Mouse (Mus musculus) limb, embryonic 15.5 days (tissue): ENCODE measurements around the gene Slc15a2. TPM values are rescaled to one million over a fixed set of nuclear protein-coding genes. Genes with fewer than 3 reads are reported as not detected.

Experiments used
- ATAC-seq: fragments of 200-750 bp; cut with Nextera tagmentation; 2 replicates; pipeline ENCODE4 v1.8.0; 2017; ENCODE audit warnings: low read depth, moderate TSS enrichment; ENCODE audit not compliant: insufficient number of reproducible peaks, low FRiP score, low TSS enrichment
- H3K27ac ChIP-seq: fragments of 300-500 bp; sonication (generic); 2 replicates; pipeline ENCODE4 v1.5.1; 2015; ENCODE audit warnings: moderate library complexity, mild to moderate bottlenecking, inconsistent platforms
- H3K27me3 ChIP-seq: fragments of 300-500 bp; sonication (generic); 2 replicates; pipeline ENCODE4 v1.6.1; 2015; ENCODE audit warnings: inconsistent platforms
- H3K36me3 ChIP-seq: fragments of 300-500 bp; sonication (generic); 2 replicates; pipeline ENCODE4 v1.6.1; 2015; ENCODE audit warnings: inconsistent platforms
- H3K4me1 ChIP-seq: fragments of 300-500 bp; sonication (generic); 2 replicates; pipeline ENCODE4 v1.6.1; 2015; ENCODE audit warnings: inconsistent platforms
- H3K4me2 ChIP-seq: fragments of 300-500 bp; sonication (generic); 2 replicates; pipeline ENCODE4 v1.6.1; 2015; ENCODE audit warnings: mild to moderate bottlenecking, inconsistent platforms
- H3K4me3 ChIP-seq: fragments of 300-500 bp; sonication (generic); 2 replicates; pipeline ENCODE4 v1.5.1; 2015; ENCODE audit warnings: mild to moderate bottlenecking, inconsistent platforms
- H3K9ac ChIP-seq: fragments of 300-500 bp; sonication (generic); 2 replicates; pipeline ENCODE4 v1.6.1; 2015; ENCODE audit warnings: inconsistent platforms
- H3K9me3 ChIP-seq: fragments of 300-500 bp; sonication (generic); 2 replicates; pipeline ENCODE4 v1.6.1; 2016; ENCODE audit warnings: inconsistent platforms
- WGBS: fragments of 180-500 bp; shearing (Covaris S2); methylation state at CpG from one replicate; pipeline ENCODE4 v1.1.7; 2015; 5-methylcytosine and 5-hydroxymethylcytosine counted together
- microRNA-seq: library from miRNA; unstranded; fragments of <30 nt; microRNA quantifications from one replicate; pipeline ENCODE4, GENCODE M21; 2016
- polyA plus RNA-seq: library from polyadenylated mRNA; unstranded; fragments of >200 nt; fragmentation: Nextera tagmentation; extraction: Ambion mirVana; gene quantifications from 2 replicates; pipeline ENCODE4 v1.2.1, GENCODE M21; 2015

The Slc15a2 gene
- polyA plus RNA-seq, 1 experiment from 2014 or later: 4.9 TPM

GRCm38 (mm10) chr16:36711760-36712159, 73.0 kb downstream of the Slc15a2 start:
- no peak for ATAC-seq
- Histone ChIP-seq H3K4me1 (no peaks in the 10 kb centered on the region), H3K27ac (no peak overlapping the region), H3K4me3 (no peak overlapping the region), H3K36me3 (no peaks in the 10 kb centered on the region), H3K9me3 (no peaks in the 10 kb centered on the region), H3K27me3 (no peaks in the 10 kb centered on the region), H3K4me2 (no peak overlapping the region), H3K9ac (no peak overlapping the region)
- WGBS: 89% methylated on average over 12 of the region's 12 CpGs

GRCm38 (mm10) chr16:36710794-36711193, 74.0 kb downstream of the Slc15a2 start:
- 89% methylated on average over 2 of the region's 2 CpGs for WGBS
- Histone ChIP-seq H3K4me1 (no peaks in the 10 kb centered on the region), H3K27me3 (no peaks in the 10 kb centered on the region), H3K27ac (no peak overlapping the region), H3K9ac (no peak overlapping the region), H3K4me2 (no peak overlapping the region), H3K9me3 (no peaks in the 10 kb centered on the region), H3K4me3 (no peak overlapping the region), H3K36me3 (no peaks in the 10 kb centered on the region)
- no peak for ATAC-seq

DNA sequence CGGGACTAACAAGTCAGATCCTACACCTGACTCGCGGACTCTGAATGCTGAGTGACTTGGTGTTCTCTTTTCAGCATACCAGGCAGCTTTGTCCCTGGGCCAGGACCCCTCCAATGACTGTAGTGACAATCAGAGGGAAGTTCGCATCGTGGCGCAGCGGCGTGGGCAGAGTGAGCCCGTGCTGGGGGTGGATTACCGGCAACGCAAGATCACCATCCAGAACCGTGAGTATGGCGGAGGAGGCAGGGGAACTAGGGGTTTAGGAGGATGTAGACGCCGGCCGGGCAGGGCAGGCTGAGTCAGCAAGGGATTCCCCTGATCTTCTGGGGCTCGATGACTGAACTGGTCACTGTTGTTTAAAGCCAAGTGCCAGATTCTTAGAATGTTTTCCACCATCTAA, 75.4 kb downstream of the Slc15a2 start:
- no peak for ATAC-seq
- WGBS: 89% methylated on average over 17 of the region's 17 CpGs
- H3K4me3 ChIP-seq: no peak overlapping the region
- no peaks in the 10 kb centered on the region for H3K4me1 ChIP-seq
- H3K9me3 ChIP-seq: no peaks in the 10 kb centered on the region
- no peak overlapping the region for H3K27ac ChIP-seq
- no peaks in the 10 kb centered on the region for H3K27me3 ChIP-seq
- H3K9ac ChIP-seq: no peak overlapping the region
- H3K4me2 ChIP-seq: no peak overlapping the region
- no peaks in the 10 kb centered on the region for H3K36me3 ChIP-seq

DNA sequence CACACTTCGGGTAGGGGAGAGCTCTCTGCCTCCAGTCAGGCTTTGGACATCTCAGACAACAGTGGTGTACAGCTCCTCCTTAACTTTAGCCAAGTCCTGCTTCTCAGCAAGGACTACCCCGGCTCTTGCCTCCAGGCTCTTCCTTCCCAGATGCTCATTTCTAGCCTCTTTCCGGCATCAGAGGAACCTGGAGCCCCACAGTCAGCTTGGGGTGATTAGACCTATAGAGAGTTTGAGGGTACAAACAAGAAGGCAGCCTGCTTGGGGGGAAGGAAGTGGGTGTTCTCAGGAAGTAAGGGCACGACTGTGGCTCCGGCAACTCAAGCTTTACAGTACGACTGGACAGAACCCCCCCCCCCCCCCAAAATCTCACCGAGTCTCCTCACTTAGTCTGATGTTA, 76.0 kb downstream of the Slc15a2 start:
- ATAC-seq: no peak
- H3K9me3 ChIP-seq: no peaks in the 10 kb centered on the region
- no peak overlapping the region for H3K4me2 ChIP-seq
- H3K4me1 ChIP-seq: no peaks in the 10 kb centered on the region
- 71% methylated on average over 7 of the region's 7 CpGs for WGBS
- H3K9ac ChIP-seq: no peak overlapping the region
- no peak overlapping the region for H3K27ac ChIP-seq
- H3K36me3 ChIP-seq: no peaks in the 10 kb centered on the region
- no peak overlapping the region for H3K4me3 ChIP-seq
- H3K27me3 ChIP-seq: no peaks in the 10 kb centered on the region

DNA sequence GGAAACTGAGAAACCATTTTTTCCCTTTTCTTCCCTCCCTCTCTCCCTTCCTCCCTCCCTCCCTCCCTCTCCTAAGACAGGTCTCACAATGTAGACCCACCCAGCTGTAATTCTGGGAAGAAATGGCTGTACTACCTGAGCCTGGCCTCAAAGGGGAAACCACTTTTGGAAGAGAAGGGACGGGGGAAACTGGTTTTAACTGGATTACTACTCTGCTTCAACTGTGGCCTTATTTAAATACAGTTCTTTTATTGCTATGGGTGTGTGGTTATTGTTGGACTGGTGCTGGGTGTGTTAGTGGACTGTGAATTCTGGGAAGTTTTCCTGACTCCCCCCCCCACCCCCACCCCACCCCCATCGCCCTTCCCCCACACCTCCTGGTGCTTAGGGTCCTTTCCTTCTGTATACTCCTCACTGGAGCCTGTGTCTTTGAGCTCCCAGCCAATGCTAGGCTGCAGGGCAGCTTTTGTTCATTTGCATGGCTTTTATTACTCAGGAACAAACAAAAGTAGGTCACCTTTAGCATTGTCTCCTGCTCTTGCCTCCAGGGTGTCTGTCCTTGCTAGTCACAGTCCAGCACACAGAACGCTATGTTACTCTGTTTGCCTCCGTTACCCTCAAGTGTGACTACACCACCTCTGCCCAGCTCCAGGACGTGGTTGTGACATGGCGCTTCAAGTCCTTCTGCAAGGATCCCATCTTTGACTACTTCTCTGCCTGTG, 76.9 kb downstream of the Slc15a2 start:
- Histone ChIP-seq H3K4me2 (no peak overlapping the region), H3K4me1 (no peaks in the 10 kb centered on the region), H3K9ac (no peak overlapping the region), H3K27me3 (no peaks in the 10 kb centered on the region), H3K4me3 (no peak overlapping the region), H3K36me3 (no peaks in the 10 kb centered on the region), H3K9me3 (no peaks in the 10 kb centered on the region), H3K27ac (no peak overlapping the region)
- ATAC-seq: no peak
- 68% methylated on average over 5 of the region's 6 CpGs for WGBS

DNA sequence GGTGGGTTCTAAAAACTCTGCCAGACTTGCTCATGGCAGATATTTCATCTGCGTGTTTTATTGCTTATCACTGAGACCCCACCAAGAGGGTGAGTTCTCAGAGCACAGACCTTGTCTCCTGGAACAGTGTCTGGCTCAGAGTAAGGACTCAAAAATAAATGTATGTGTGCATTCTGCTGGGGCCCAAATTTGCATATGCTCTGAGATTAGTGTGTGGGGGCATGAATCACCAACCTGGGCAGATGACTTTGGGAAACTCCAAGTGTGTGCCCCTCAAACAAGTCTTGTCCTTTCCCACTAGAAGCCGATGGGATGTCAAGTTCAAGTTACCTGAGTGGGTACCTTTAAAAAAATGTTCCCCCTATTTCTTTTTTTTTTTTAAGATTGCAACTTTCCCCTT, 84.3 kb downstream of the Slc15a2 start:
- no peak overlapping the region for H3K4me2 ChIP-seq
- H3K9ac ChIP-seq: no peak overlapping the region
- 80% methylated on average over 2 of the region's 2 CpGs for WGBS
- H3K27me3 ChIP-seq: no peaks in the 10 kb centered on the region
- no peaks in the 10 kb centered on the region for H3K4me1 ChIP-seq
- H3K36me3 ChIP-seq: no peaks in the 10 kb centered on the region
- no peak for ATAC-seq
- H3K27ac ChIP-seq: no peak overlapping the region
- H3K9me3 ChIP-seq: no peaks in the 10 kb centered on the region
- no peak overlapping the region for H3K4me3 ChIP-seq

Small RNAs within 50 kb of the gene (microRNA-seq; reads per million reads assigned to microRNA genes)
- gene Gm22617: not detected

Other genes with a start within 250 kb of the Slc15a2 start
- gene Casr, start 222.8 kb downstream of the Slc15a2 start, polyA plus RNA-seq: 0.11 and 0.45 TPM in 2 replicates
- gene Cd86, start 118.9 kb downstream of the Slc15a2 start, polyA plus RNA-seq: 2.9 TPM in 2 replicates
- gene Ildr1, start 91.0 kb downstream of the Slc15a2 start, polyA plus RNA-seq: 1.8 and 2.1 TPM in 2 replicates
- 32.6 and 36.1 TPM in 2 replicates for gene Iqcb1, start 43.4 kb upstream of the Slc15a2 start, polyA plus RNA-seq
- gene Eaf2, start 90.0 kb upstream of the Slc15a2 start, polyA plus RNA-seq: 9.8 and 10.7 TPM in 2 replicates
- gene Golgb1, start 90.2 kb upstream of the Slc15a2 start, polyA plus RNA-seq: 116 and 127 TPM in 2 replicates
- gene Hcls1, start 150.0 kb upstream of the Slc15a2 start, polyA plus RNA-seq: 7.6 and 9.1 TPM in 2 replicates
- gene Fbxo40, start 205.5 kb upstream of the Slc15a2 start, polyA plus RNA-seq: 0.31 and 0.32 TPM in 2 replicates
- 4.9 and 5.9 TPM in 2 replicates for gene Polq, start 226.8 kb upstream of the Slc15a2 start, polyA plus RNA-seq